Mouse (Mus musculus) E14TG2a.4 (cell line): Measurements from ENCODE around the gene Aebp2.

Experiments used
- CTCF ChIP-seq: conservative IDR thresholded peaks from 2 replicates; pipeline ENCODE4 v1.5.1; 2014; ENCODE audit warnings: low read length
- POU5F1 ChIP-seq: IDR thresholded peaks from 2 replicates; pipeline ENCODE4 v1.6.1; 2014; ENCODE audit warnings: low read length, borderline replicate concordance

DNA sequence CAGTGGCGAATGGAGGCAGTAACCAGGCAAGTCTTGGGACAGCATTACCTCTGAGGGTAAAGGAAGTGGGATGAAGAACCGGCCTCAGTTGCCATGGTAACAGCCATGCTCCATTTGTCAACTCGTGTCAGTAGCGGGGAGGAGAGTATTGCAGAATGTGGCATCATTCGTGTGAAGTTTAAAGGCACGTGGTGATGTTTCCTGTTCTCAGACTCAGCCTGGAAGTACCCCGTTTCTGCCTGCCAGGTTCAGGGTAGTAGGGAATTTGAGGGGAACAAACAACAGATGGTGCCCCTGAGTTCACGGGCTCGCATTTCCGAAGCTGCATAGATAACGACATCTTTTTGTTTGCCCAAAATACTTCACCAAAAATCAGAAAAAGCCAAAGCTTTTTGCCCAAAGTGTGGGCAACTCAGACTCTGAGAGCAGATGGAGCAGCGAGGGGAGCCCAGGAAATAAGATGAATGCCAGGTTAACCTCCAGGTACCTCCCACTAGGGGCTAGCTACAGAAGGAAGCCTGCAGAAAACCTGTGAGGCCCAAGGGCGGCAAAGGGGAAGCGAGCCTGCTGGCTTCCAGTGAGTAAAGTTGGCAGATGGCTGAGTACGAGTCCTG, 56.3 kb downstream of the Aebp2 start:
- no peak for TF ChIP-seq CTCF
- no peak for TF ChIP-seq POU5F1
